Mouse (Mus musculus) myocyte (in vitro differentiated cells): Measurements from ENCODE around the gene Rplp2. TPM values are rescaled to one million over a fixed set of nuclear protein-coding genes. Genes with fewer than 3 reads are reported as not detected.
A peak's percentile ranks its signal among the peaks of the same experiment; 100 is the strongest.

Source experiments
- H3K27me3 ChIP-seq: one replicate; pipeline ENCODE4 v1.6.1; 2011; ENCODE audit not compliant: control insufficient read depth, insufficient read depth, insufficient read length
- H3K36me3 ChIP-seq: one replicate; pipeline ENCODE4 v1.6.1; 2011; ENCODE audit not compliant: control insufficient read depth, insufficient read depth
- H3K4me2 ChIP-seq: one replicate; pipeline ENCODE4 v1.6.1; 2011; ENCODE audit warnings: low read depth, control low read depth
- H3K4me3 ChIP-seq: one replicate; pipeline ENCODE4 v1.5.1; 2011; ENCODE audit warnings: mild to moderate bottlenecking, control low read depth, moderate library complexity
- H3K79me2 ChIP-seq: one replicate; pipeline ENCODE4 v1.6.1; 2011; ENCODE audit not compliant: control insufficient read depth, insufficient read depth
- H3ac ChIP-seq: one replicate; pipeline ENCODE4 v1.6.1; 2011; ENCODE audit not compliant: control insufficient read depth, insufficient read length
- CEBPB ChIP-seq: IDR thresholded peaks from 2 replicates; pipeline ENCODE4 v1.6.1; 2011; ENCODE audit warnings: mild to moderate bottlenecking, moderate library complexity; ENCODE audit not compliant: poor library complexity, insufficient read depth, severe bottlenecking
- E2F4 ChIP-seq: IDR thresholded peaks from one replicate; pipeline ENCODE4 v1.6.1; 2011; ENCODE audit warnings: mild to moderate bottlenecking, control low read depth, moderate library complexity; ENCODE audit not compliant: insufficient read depth
- MAX ChIP-seq: IDR thresholded peaks from one replicate; pipeline ENCODE4 v1.6.1; 2011; ENCODE audit warnings: low read depth, mild to moderate bottlenecking, control low read depth
- MYOD1 ChIP-seq, 3 experiments: IDR thresholded peaks; one replicate each; pipeline ENCODE4 v1.6.1; 2011; ENCODE audit warnings: control low read depth in 2 of 3, low read depth in 2 of 3, mild to moderate bottlenecking in 2 of 3, moderate library complexity in 1 of 3; ENCODE audit not compliant: insufficient read length in 2 of 3, control insufficient read depth in 1 of 3
- MYOG ChIP-seq, 3 experiments: IDR thresholded peaks; one replicate each; pipeline ENCODE4 v1.6.1; 2011; ENCODE audit warnings: control low read depth in 2 of 3, low read depth in 2 of 3, mild to moderate bottlenecking in 2 of 3; ENCODE audit not compliant: insufficient read length in 2 of 3, control insufficient read depth in 1 of 3, insufficient read depth in 1 of 3
- POLR2A ChIP-seq: IDR thresholded peaks from one replicate; pipeline ENCODE4 v1.6.1; 2011; ENCODE audit warnings: low read depth, mild to moderate bottlenecking, control low read depth, moderate library complexity; ENCODE audit not compliant: insufficient read length
- POLR2AphosphoS2 ChIP-seq: IDR thresholded peaks from one replicate; pipeline ENCODE4 v1.6.1; 2011; ENCODE audit warnings: low read depth, control low read depth; ENCODE audit not compliant: insufficient read length
- REST ChIP-seq: IDR thresholded peaks from one replicate; pipeline ENCODE4 v1.6.1; 2011; ENCODE audit warnings: mild to moderate bottlenecking, control low read depth, moderate library complexity; ENCODE audit not compliant: insufficient read depth, insufficient read length
- SRF ChIP-seq: IDR thresholded peaks from one replicate; pipeline ENCODE4 v1.6.1; 2011; ENCODE audit warnings: low read depth; ENCODE audit not compliant: control insufficient read depth, insufficient read length
- TCF12 ChIP-seq: IDR thresholded peaks from one replicate; pipeline ENCODE4 v1.6.1; 2011; ENCODE audit warnings: mild to moderate bottlenecking, control low read depth; ENCODE audit not compliant: poor library complexity, insufficient read depth, severe bottlenecking
- TCF3 ChIP-seq: IDR thresholded peaks from one replicate; pipeline ENCODE4 v1.6.1; 2011; ENCODE audit warnings: low read depth, control low read depth; ENCODE audit not compliant: insufficient read length
- USF1 ChIP-seq: IDR thresholded peaks from one replicate; pipeline ENCODE4 v1.6.1; 2011; ENCODE audit warnings: low read depth, mild to moderate bottlenecking, control low read depth, moderate library complexity
- polyA plus RNA-seq: library from polyadenylated mRNA; unstranded; fragments of >200 nt; fragmentation: generic; extraction: Trizol; gene quantifications from one replicate; pipeline ENCODE4 v1.2.1, GENCODE M21; 2012; ENCODE audit warnings: missing spikeins

The Rplp2 gene
- polyA plus RNA-seq, 1 experiment: 5,265 TPM

- no peak overlapping the region for H3K4me2 ChIP-seq
- H3K27me3 ChIP-seq: no peaks in the 10 kb centered on the region
- no peaks in the 10 kb centered on the region for H3K79me2 ChIP-seq
- no peak overlapping the region for H3ac ChIP-seq
- H3K4me3 ChIP-seq: no peak overlapping the region
- TF ChIP-seq REST (no peak), MYOD1 (IDR thresholded peaks at IDR 0.05; ENCODE audit: control insufficient read depth in 1 of 3, insufficient read length in 2 of 3, low read depth in 2 of 3) (no peak), TCF3 (no peak), SRF (no peak), USF1 (no peak), CEBPB (no peak), E2F4 (no peak), POLR2A (no peak), TCF12 (no peak), MAX (no peak), MYOG (IDR thresholded peaks at IDR 0.05; ENCODE audit: control insufficient read depth in 1 of 3, insufficient read depth in 1 of 3, insufficient read length in 2 of 3, low read depth in 2 of 3) (no peak), POLR2AphosphoS2 (no peak)
- H3K36me3 ChIP-seq: no peaks in the 10 kb centered on the region
These were observed 35.5 kb upstream of the Rplp2 start for GRCm38 (mm10) chr7:141411667-141412066.

GRCm38 (mm10) chr7:141413331-141413730 lies 33.8 kb upstream of the Rplp2 start:
- Histone ChIP-seq H3K4me3 (peak overlapping the region; percentile 69), H3K36me3 (no peaks in the 10 kb centered on the region), H3K79me2 (no peaks in the 10 kb centered on the region), H3ac (peak overlapping the region; percentile 16), H3K4me2 (peak overlapping the region; percentile 86), H3K27me3 (no peaks in the 10 kb centered on the region)
- TF ChIP-seq MAX: no peak
- no peak for TF ChIP-seq MYOG (IDR thresholded peaks at IDR 0.05; ENCODE audit: control insufficient read depth in 1 of 3, insufficient read depth in 1 of 3, insufficient read length in 2 of 3, low read depth in 2 of 3)

GRCm38 (mm10) chr7:141413809-141414584 lies 33.2 kb upstream of the Rplp2 start, which contains the start of gene Gatd1:
Gene Gatd1, minus strand, starts transcription at chr7:141414136.
- Histone ChIP-seq H3K79me2 (no peaks in the 10 kb centered on the region), H3K4me2 (peak within 1 kb of the TSS; percentile 94), H3ac (peak within 1 kb of the TSS; percentile 16), H3K36me3 (no peaks in the 10 kb centered on the region), H3K27me3 (no peaks in the 10 kb centered on the region), H3K4me3 (peak within 1 kb of the TSS; percentile 69)
- TF ChIP-seq MYOD1 (IDR thresholded peaks at IDR 0.05; ENCODE audit: control insufficient read depth in 1 of 3, insufficient read length in 2 of 3, low read depth in 2 of 3) (peak in 1 of 3 experiments; percentile 47), TCF12 (no peak), TCF3 (no peak), CEBPB (no peak), SRF (no peak), USF1 (no peak), MYOG (IDR thresholded peaks at IDR 0.05; ENCODE audit: control insufficient read depth in 1 of 3, insufficient read depth in 1 of 3, insufficient read length in 2 of 3, low read depth in 2 of 3) (no peak), E2F4 (no peak), POLR2AphosphoS2 (peak; percentile 90), POLR2A (peak; percentile 96), REST (peak; percentile 21), MAX (no peak)

GRCm38 (mm10) chr7:141416144-141416841 lies 30.9 kb upstream of the Rplp2 start:
- Histone ChIP-seq H3K27me3 (no peaks in the 10 kb centered on the region), H3K4me3 (no peak overlapping the region), H3K36me3 (no peaks in the 10 kb centered on the region), H3ac (no peak overlapping the region), H3K79me2 (no peaks in the 10 kb centered on the region), H3K4me2 (no peak overlapping the region)
- TF ChIP-seq USF1 (no peak), SRF (no peak), POLR2AphosphoS2 (no peak), CEBPB (no peak), TCF3 (no peak), TCF12 (no peak), MYOD1 (IDR thresholded peaks at IDR 0.05; ENCODE audit: control insufficient read depth in 1 of 3, insufficient read length in 2 of 3, low read depth in 2 of 3) (no peak), MAX (no peak), REST (no peak)
